Mouse (Mus musculus): ENCODE results near the gene Dmrta1. TPM values are rescaled to one million over a fixed set of nuclear protein-coding genes. Genes with fewer than 3 reads are reported as not detected.
"Not testable (repeated sequence)": the region's sequence is repeated elsewhere in the genome, so short reads cannot be mapped to it uniquely, and the experiment has no call there.

The Dmrta1 gene
- polyA plus RNA-seq, 1 experiment from 2014 or later = 0.20 TPM

- H3K9me3 ChIP-seq (replicated peaks; ENCODE audit: control insufficient read depth, low read length, poor library complexity, severe bottlenecking) = no peaks in the 10 kb centered on the region
- H3K9ac ChIP-seq (ENCODE audit: low read depth, low read length) = no peak overlapping the region
- H3K27ac ChIP-seq (ENCODE audit: low read length) = no peak overlapping the region
- H3K4me2 ChIP-seq (ENCODE audit: low read length) = no peak overlapping the region
- H3K36me3 ChIP-seq (ENCODE audit: control insufficient read depth, insufficient read depth, low read length) = no peaks in the 10 kb centered on the region
- ATAC-seq = no peak
- H3K27me3 ChIP-seq (ENCODE audit: control insufficient read depth, insufficient read depth, low read depth, low read length) = no peaks in the 10 kb centered on the region
- H3K4me3 ChIP-seq (ENCODE audit: low read depth, low read length) = no peak overlapping the region
- H3K4me1 ChIP-seq (ENCODE audit: control insufficient read depth, insufficient read depth, low read length) = no peaks in the 10 kb centered on the region
These were observed 18.7 kb downstream of the Dmrta1 start for GRCm38 (mm10) chr4:89697951-89698350.

GRCm38 (mm10) chr4:89723526-89724190, 44.4 kb downstream of the Dmrta1 start:
- not testable (repeated sequence) for H3K4me1 ChIP-seq (ENCODE audit: control insufficient read depth, insufficient read depth, low read length); ATAC-seq; H3K27me3 ChIP-seq (ENCODE audit: control insufficient read depth, insufficient read depth, low read depth, low read length); H3K4me3 ChIP-seq (ENCODE audit: low read depth, low read length); H3K9ac ChIP-seq (ENCODE audit: low read depth, low read length); H3K36me3 ChIP-seq (ENCODE audit: control insufficient read depth, insufficient read depth, low read length); H3K27ac ChIP-seq (ENCODE audit: low read length); H3K4me2 ChIP-seq (ENCODE audit: low read length); H3K9me3 ChIP-seq (replicated peaks; ENCODE audit: control insufficient read depth, low read length, poor library complexity, severe bottlenecking)
- 88% methylated on average over 1 of the region's 1 CpGs for WGBS

Data from midbrain, embryonic 16.5 days (tissue).